Mouse (Mus musculus) liver, postnatal 0 days (tissue): ENCODE data around the gene Plekha8.

Experiments used
- CTCF ChIP-seq: sonication (generic); IDR thresholded peaks from 2 replicates; pipeline ENCODE4 v1.5.1; 2016; ENCODE audit warnings: antibody characterized with exemption, low read depth
- EP300 ChIP-seq: IDR thresholded peaks from 2 replicates; pipeline ENCODE4 v1.6.1; 2016; ENCODE audit warnings: antibody characterized with exemption, low read depth, mild to moderate bottlenecking

DNA sequence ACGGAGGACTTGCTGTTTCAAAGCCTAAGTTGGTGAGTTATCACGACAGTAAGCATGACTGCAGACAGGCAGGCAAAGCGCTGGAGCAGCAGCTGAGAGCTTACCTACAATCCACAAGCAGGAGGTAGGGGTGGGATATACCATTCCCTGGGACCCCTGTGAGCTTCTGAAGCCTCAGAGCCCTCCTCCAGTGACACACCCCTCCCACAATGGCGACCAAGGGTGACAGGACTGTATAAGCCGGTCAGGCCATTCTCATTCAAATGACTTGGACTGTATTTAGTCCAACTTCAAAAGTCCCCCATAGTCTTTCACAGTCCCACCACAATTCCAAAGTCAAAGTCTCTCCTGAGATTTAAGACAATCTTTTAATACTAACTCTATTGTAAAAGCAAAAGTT is 78.0 kb downstream of the Plekha8 start:
- TF ChIP-seq CTCF, result no peak
- TF ChIP-seq EP300, result no peak
